Mouse (Mus musculus): Measurements from ENCODE around the gene Trhde. TPM values are rescaled to one million over a fixed set of nuclear protein-coding genes. Genes with fewer than 3 reads are reported as not detected.

The Trhde gene
- polyA plus RNA-seq (2012; rRNA removed), result 0.67 and 0.84 TPM in 2 replicates

DNA sequence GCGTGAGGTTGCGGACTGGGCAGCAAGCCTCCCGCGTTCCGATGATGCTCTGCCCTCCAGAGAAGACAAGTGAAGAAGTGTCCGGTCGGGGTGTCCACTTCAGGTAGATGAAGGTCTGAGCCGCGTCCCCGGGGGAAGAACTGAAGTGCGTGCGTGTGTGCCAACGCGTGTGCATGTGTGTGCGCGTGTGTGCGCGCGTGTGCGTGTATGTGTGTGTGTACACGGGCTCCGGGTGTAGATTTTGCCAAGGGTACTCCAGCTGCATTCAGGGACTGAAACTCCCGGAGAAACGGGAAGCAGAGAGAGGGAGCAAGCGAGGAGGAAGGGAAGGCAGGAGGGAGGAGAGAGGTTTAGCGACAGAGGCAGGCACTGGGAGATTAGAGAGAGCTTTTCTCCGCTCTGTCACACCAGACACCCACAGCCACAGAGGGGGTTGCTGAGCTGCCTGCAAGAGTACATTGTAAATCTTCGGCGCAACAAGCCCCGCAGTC, at the start of gene Trhde:
TSS of gene Trhde (minus strand) at position 147 of the 491 bp plus-strand sequence.

